Mouse (Mus musculus) stomach, postnatal 0 days (tissue): ENCODE results near the gene Manbal.

Experiments used
- CTCF ChIP-seq: IDR thresholded peaks from 2 replicates; pipeline ENCODE4 v1.5.1; 2016; ENCODE audit warnings: antibody characterized with exemption, low read depth, mild to moderate bottlenecking, moderate library complexity
- EP300 ChIP-seq: optimal IDR thresholded peaks from 2 replicates; pipeline ENCODE3; 2016; ENCODE audit warnings: antibody characterized with exemption

DNA sequence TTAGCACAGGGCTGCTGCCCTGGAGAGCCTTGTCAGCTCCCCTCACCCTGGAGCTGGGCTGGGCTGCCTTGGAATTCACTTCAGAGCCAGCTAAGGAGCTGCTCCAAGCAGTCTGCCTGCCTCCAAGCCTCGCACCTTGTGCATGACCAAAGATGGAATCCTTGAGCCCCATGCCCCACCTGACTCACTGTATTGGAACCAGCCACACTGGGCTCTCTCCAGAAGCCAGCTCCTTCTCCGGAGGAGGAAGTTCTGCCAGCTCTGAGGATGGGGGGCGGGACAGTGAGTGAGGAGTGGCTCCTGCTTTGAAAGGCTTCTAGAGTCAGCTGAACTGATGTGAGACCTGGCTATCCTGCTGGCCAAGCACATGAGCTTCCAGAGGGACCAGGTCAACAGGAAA is 6.3 kb downstream of the Manbal start:
- TF ChIP-seq EP300 (no peak), CTCF (no peak)
